Mouse (Mus musculus) right cerebral cortex, postnatal 4 days (tissue): ENCODE measurements around the gene Tcf7l1.
"Not testable (repeated sequence)": the region's sequence is repeated elsewhere in the genome, so short reads cannot be mapped to it uniquely, and the experiment has no call there.

Experiments
- DNase-seq: peaks from one replicate; pipeline ENCODE4 v3.0.0-alpha.2; 2022

The Tcf7l1 gene

GRCm38 (mm10) chr6:72788892-72789699, at the start of gene Tcf7l1:
Gene Tcf7l1, minus strand, starts transcription at chr6:72789254.
- DNase-seq, result peak; percentile 94

GRCm38 (mm10) chr6:72837756-72838155, 48.7 kb upstream of the Tcf7l1 start:
- DNase-seq, result no peak

- no peak for DNase-seq
Observed at GRCm38 (mm10) chr6:72834518-72834917, 45.5 kb upstream of the Tcf7l1 start.

- DNase-seq, result no peak
Observed at GRCm38 (mm10) chr6:72831858-72832257, 42.8 kb upstream of the Tcf7l1 start.

- DNase-seq, result peak; percentile 77
Observed at GRCm38 (mm10) chr6:72831276-72831675, 42.2 kb upstream of the Tcf7l1 start.

- no peak for DNase-seq
Observed at GRCm38 (mm10) chr6:72828857-72829256, 39.8 kb upstream of the Tcf7l1 start.

- not testable (repeated sequence) for DNase-seq
Observed at GRCm38 (mm10) chr6:72828037-72828436, 39.0 kb upstream of the Tcf7l1 start.

GRCm38 (mm10) chr6:72825762-72826161, 36.7 kb upstream of the Tcf7l1 start:
- DNase-seq, result no peak

GRCm38 (mm10) chr6:72824971-72825737, 36.1 kb upstream of the Tcf7l1 start:
- DNase-seq, result no peak

- no peak for DNase-seq
Observed at GRCm38 (mm10) chr6:72813456-72813855, 24.4 kb upstream of the Tcf7l1 start.

- no peak for DNase-seq
Observed at GRCm38 (mm10) chr6:72810248-72810647, 21.2 kb upstream of the Tcf7l1 start.

- DNase-seq, result no peak
Observed at GRCm38 (mm10) chr6:72809522-72810149, 20.6 kb upstream of the Tcf7l1 start.

- DNase-seq, result no peak
Observed at GRCm38 (mm10) chr6:72808342-72808741, 19.3 kb upstream of the Tcf7l1 start.

- no peak for DNase-seq
Observed at GRCm38 (mm10) chr6:72803669-72804068, 14.6 kb upstream of the Tcf7l1 start.

- no peak for DNase-seq
Observed at GRCm38 (mm10) chr6:72802119-72802518, 13.1 kb upstream of the Tcf7l1 start.

GRCm38 (mm10) chr6:72800641-72801040, 11.6 kb upstream of the Tcf7l1 start:
- DNase-seq, result no peak

GRCm38 (mm10) chr6:72797763-72798162, 8.7 kb upstream of the Tcf7l1 start:
- DNase-seq, result no peak

GRCm38 (mm10) chr6:72795444-72795843, 6.4 kb upstream of the Tcf7l1 start:
- DNase-seq, result no peak

GRCm38 (mm10) chr6:72794870-72795269, 5.8 kb upstream of the Tcf7l1 start:
- DNase-seq, result no peak

- DNase-seq, result no peak
Observed at GRCm38 (mm10) chr6:72792641-72793040, 3.6 kb upstream of the Tcf7l1 start.

- peak; percentile 41 for DNase-seq
Observed at GRCm38 (mm10) chr6:72787948-72788891, 834 bp downstream of the Tcf7l1 start.

- no peak for DNase-seq
Observed at GRCm38 (mm10) chr6:72787322-72787947, 1.6 kb downstream of the Tcf7l1 start.
